Mouse (Mus musculus) liver, embryonic 14.5 days (tissue): ENCODE results near the gene Tomt.

Experiments
- CTCF ChIP-seq: IDR thresholded peaks from 2 replicates; pipeline ENCODE4 v1.5.1; 2016; ENCODE audit warnings: antibody characterized with exemption, low read depth, control low read depth
- EP300 ChIP-seq: IDR thresholded peaks from 2 replicates; pipeline ENCODE4 v1.6.1; 2016; ENCODE audit warnings: antibody characterized with exemption, low read depth

DNA sequence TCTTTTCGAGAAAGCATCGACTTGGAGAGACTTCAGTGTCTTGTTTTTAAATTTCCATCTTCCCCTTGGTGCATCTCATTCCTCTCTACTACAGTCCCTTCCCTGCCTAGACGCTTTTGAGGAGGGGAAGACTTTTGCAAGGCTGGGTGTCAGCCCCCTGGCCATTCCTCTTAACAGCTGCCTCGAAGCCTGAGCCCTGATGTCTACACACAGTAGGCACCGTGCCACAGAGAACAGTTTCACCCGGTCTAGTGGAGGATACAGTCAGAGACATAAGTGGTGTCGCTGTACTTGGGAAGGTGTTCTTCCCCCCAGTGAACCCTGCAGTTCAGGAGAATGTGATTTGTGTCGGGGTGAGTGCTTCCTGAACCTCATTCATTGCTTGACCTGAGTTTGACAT lies 537 bp upstream of the Tomt start:
- no peak for TF ChIP-seq CTCF
- TF ChIP-seq EP300: no peak
